Mouse (Mus musculus) forelimb bud, embryonic 11.5 days (tissue): Measurements from ENCODE around the gene Gfod1.

ENCODE experiments used
- DNase-seq: peaks from one replicate; pipeline ENCODE4 v3.0.0-alpha.2; 2012; ENCODE audit warnings: low read depth, low spot score

Gfod1 gene

GRCm38 (mm10) chr13:43231965-43232860 is 71.8 kb downstream of the Gfod1 start:
- no peak for DNase-seq

- no peak for DNase-seq
These were observed 73.1 kb downstream of the Gfod1 start for GRCm38 (mm10) chr13:43230842-43231241.

- DNase-seq = no peak
These were observed 73.7 kb downstream of the Gfod1 start for GRCm38 (mm10) chr13:43230238-43230637.

GRCm38 (mm10) chr13:43229767-43230166 is 74.2 kb downstream of the Gfod1 start:
- DNase-seq = no peak

- no peak for DNase-seq
These were observed 75.8 kb downstream of the Gfod1 start for GRCm38 (mm10) chr13:43228141-43228540.

GRCm38 (mm10) chr13:43226041-43226440 is 77.9 kb downstream of the Gfod1 start:
- no peak for DNase-seq

- no peak for DNase-seq
These were observed 78.8 kb downstream of the Gfod1 start for GRCm38 (mm10) chr13:43225161-43225560.

- DNase-seq = peak; percentile 40
These were observed 81.9 kb downstream of the Gfod1 start for GRCm38 (mm10) chr13:43222084-43222483.

- DNase-seq = no peak
These were observed 82.7 kb downstream of the Gfod1 start for GRCm38 (mm10) chr13:43221290-43221689.

- DNase-seq = no peak
These were observed 83.3 kb downstream of the Gfod1 start for GRCm38 (mm10) chr13:43220635-43221034.

- no peak for DNase-seq
These were observed 85.2 kb downstream of the Gfod1 start for GRCm38 (mm10) chr13:43218764-43219163.

GRCm38 (mm10) chr13:43218284-43218683 is 85.7 kb downstream of the Gfod1 start:
- no peak for DNase-seq

- DNase-seq = no peak
These were observed 86.3 kb downstream of the Gfod1 start for GRCm38 (mm10) chr13:43217686-43218085.

GRCm38 (mm10) chr13:43217059-43217458 is 86.9 kb downstream of the Gfod1 start:
- no peak for DNase-seq

GRCm38 (mm10) chr13:43215994-43216706 is 87.8 kb downstream of the Gfod1 start:
- DNase-seq = no peak

GRCm38 (mm10) chr13:43215144-43215993 is 88.6 kb downstream of the Gfod1 start:
- DNase-seq = peak; percentile 53

GRCm38 (mm10) chr13:43212338-43212737 is 91.6 kb downstream of the Gfod1 start:
- no peak for DNase-seq

- no peak for DNase-seq
These were observed 93.0 kb downstream of the Gfod1 start for GRCm38 (mm10) chr13:43210956-43211355.

- DNase-seq = no peak
These were observed 94.4 kb downstream of the Gfod1 start for GRCm38 (mm10) chr13:43209560-43209959.

GRCm38 (mm10) chr13:43208914-43209439 is 95.0 kb downstream of the Gfod1 start:
- no peak for DNase-seq

GRCm38 (mm10) chr13:43206118-43206683 is 97.8 kb downstream of the Gfod1 start:
- DNase-seq = no peak
